Mouse (Mus musculus) midbrain, embryonic 12.5 days (tissue): ENCODE measurements around the gene Cpne5. TPM values are rescaled to one million over a fixed set of nuclear protein-coding genes. Genes with fewer than 3 reads are reported as not detected.

Experiments used
- ATAC-seq: fragments of 200-750 bp; cut with Nextera tagmentation; 2 replicates; pipeline ENCODE4 v1.8.0; 2017; ENCODE audit warnings: low read depth, moderate TSS enrichment, moderate library complexity; ENCODE audit not compliant: low FRiP score
- H3K27ac ChIP-seq: fragments of 300-500 bp; sonication (generic); replicated peaks from 2 replicates; pipeline ENCODE4 v1.5.1; 2016; ENCODE audit warnings: mild to moderate bottlenecking
- H3K27me3 ChIP-seq: fragments of 300-500 bp; sonication (generic); 2 replicates; pipeline ENCODE4 v1.6.1; 2016; ENCODE audit warnings: mild to moderate bottlenecking
- H3K36me3 ChIP-seq: fragments of 300-500 bp; sonication (generic); 2 replicates; pipeline ENCODE4 v1.6.1; 2016
- H3K4me1 ChIP-seq: fragments of 300-500 bp; sonication (generic); 2 replicates; pipeline ENCODE4 v1.6.1; 2016
- H3K4me2 ChIP-seq: fragments of 300-500 bp; sonication (generic); replicated peaks from 2 replicates; pipeline ENCODE4 v1.6.1; 2016; ENCODE audit warnings: mild to moderate bottlenecking, moderate library complexity
- H3K4me3 ChIP-seq: fragments of 300-500 bp; sonication (generic); 2 replicates; pipeline ENCODE4 v1.5.1; 2016; ENCODE audit warnings: mild to moderate bottlenecking
- H3K9ac ChIP-seq: fragments of 300-500 bp; sonication (generic); replicated peaks from 2 replicates; pipeline ENCODE4 v1.6.1; 2016; ENCODE audit warnings: mild to moderate bottlenecking, moderate library complexity
- H3K9me3 ChIP-seq: fragments of 300-500 bp; sonication (generic); 2 replicates; pipeline ENCODE4 v1.6.1; 2016; ENCODE audit warnings: mild to moderate bottlenecking
- WGBS: fragments of 180-500 bp; shearing (Covaris S2); methylation state at CpG from one replicate; pipeline ENCODE4 v1.1.7; 2016; 5-methylcytosine and 5-hydroxymethylcytosine counted together
- polyA plus RNA-seq: library from polyadenylated mRNA; unstranded; fragments of >200 nt; fragmentation: Nextera tagmentation; extraction: Ambion mirVana; gene quantifications from 2 replicates; pipeline ENCODE4 v1.2.1, GENCODE M21; 2016

Cpne5 gene
- polyA plus RNA-seq, 1 experiment from 2014 or later, result 12.6 TPM

- no peak overlapping the region for H3K9ac ChIP-seq
- ATAC-seq, result no peak
- 19% methylated on average over 17 of the region's 17 CpGs for WGBS
- no peak overlapping the region for H3K4me3 ChIP-seq
- peaks cover 9% of the 10 kb centered on the region for H3K27me3 ChIP-seq
- H3K4me2 ChIP-seq, result no peak overlapping the region; the same call in 1 of the 2 replicates
- H3K27ac ChIP-seq, result peak overlapping the region; percentile 81; the same call in 1 of the 2 replicates
- H3K9me3 ChIP-seq, result no peaks in the 10 kb centered on the region
- H3K36me3 ChIP-seq, result no peaks in the 10 kb centered on the region
- H3K4me1 ChIP-seq, result peaks cover 25% of the 10 kb centered on the region
Observed at GRCm38 (mm10) chr17:29164469-29165111, 73.4 kb downstream of the Cpne5 start.

GRCm38 (mm10) chr17:29162334-29162733 lies 75.6 kb downstream of the Cpne5 start:
- Histone ChIP-seq H3K4me3 (no peak overlapping the region), H3K4me2 (no peak overlapping the region), H3K9ac (no peak overlapping the region), H3K9me3 (no peaks in the 10 kb centered on the region), H3K4me1 (peaks cover 25% of the 10 kb centered on the region), H3K27me3 (peaks cover 9% of the 10 kb centered on the region; the same call in 1 of the 2 replicates), H3K36me3 (no peaks in the 10 kb centered on the region), H3K27ac (no peak overlapping the region)
- no peak for ATAC-seq
- 95% methylated on average over 13 of the region's 13 CpGs for WGBS

GRCm38 (mm10) chr17:29159743-29160455 lies 78.1 kb downstream of the Cpne5 start:
- no peaks in the 10 kb centered on the region for H3K9me3 ChIP-seq
- no peak overlapping the region for H3K9ac ChIP-seq
- peaks cover 26% of the 10 kb centered on the region for H3K4me1 ChIP-seq
- H3K27ac ChIP-seq, result no peak overlapping the region
- 86% methylated on average over 16 of the region's 16 CpGs for WGBS
- no peaks in the 10 kb centered on the region for H3K36me3 ChIP-seq
- no peak overlapping the region for H3K4me3 ChIP-seq
- ATAC-seq, result no peak
- peaks cover 9% of the 10 kb centered on the region; the same call in 1 of the 2 replicates for H3K27me3 ChIP-seq
- H3K4me2 ChIP-seq, result no peak overlapping the region

GRCm38 (mm10) chr17:29159320-29159719 lies 78.6 kb downstream of the Cpne5 start:
- no peak overlapping the region for H3K27ac ChIP-seq
- WGBS, result 90% methylated on average over 5 of the region's 5 CpGs
- H3K4me1 ChIP-seq, result peaks cover 20% of the 10 kb centered on the region
- no peaks in the 10 kb centered on the region for H3K9me3 ChIP-seq
- H3K4me2 ChIP-seq, result no peak overlapping the region
- H3K4me3 ChIP-seq, result no peak overlapping the region
- no peak for ATAC-seq
- H3K9ac ChIP-seq, result no peak overlapping the region
- H3K36me3 ChIP-seq, result no peaks in the 10 kb centered on the region
- H3K27me3 ChIP-seq, result peaks cover 7% of the 10 kb centered on the region; the same call in 1 of the 2 replicates

- ATAC-seq, result no peak
- no peak overlapping the region for H3K27ac ChIP-seq
- no peak overlapping the region for H3K9ac ChIP-seq
- H3K36me3 ChIP-seq, result no peaks in the 10 kb centered on the region
- H3K27me3 ChIP-seq, result peaks cover 3% of the 10 kb centered on the region; the same call in 1 of the 2 replicates
- WGBS, result 94% methylated on average over 15 of the region's 15 CpGs
- no peak overlapping the region for H3K4me2 ChIP-seq
- H3K4me3 ChIP-seq, result no peak overlapping the region
- peaks cover 16% of the 10 kb centered on the region for H3K4me1 ChIP-seq
- no peaks in the 10 kb centered on the region for H3K9me3 ChIP-seq
Observed at GRCm38 (mm10) chr17:29158899-29159298, 79.1 kb downstream of the Cpne5 start.

- Histone ChIP-seq H3K4me2 (no peak overlapping the region), H3K27me3 (no peaks in the 10 kb centered on the region), H3K9me3 (no peaks in the 10 kb centered on the region), H3K4me1 (peaks cover 16% of the 10 kb centered on the region), H3K4me3 (no peak overlapping the region), H3K36me3 (no peaks in the 10 kb centered on the region), H3K9ac (no peak overlapping the region), H3K27ac (no peak overlapping the region)
- 88% methylated on average over 8 of the region's 8 CpGs for WGBS
- ATAC-seq, result no peak
Observed at GRCm38 (mm10) chr17:29156866-29157265, 81.1 kb downstream of the Cpne5 start.

- Histone ChIP-seq H3K4me2 (no peak overlapping the region), H3K27me3 (no peaks in the 10 kb centered on the region), H3K4me1 (peaks cover 16% of the 10 kb centered on the region), H3K4me3 (no peak overlapping the region), H3K27ac (no peak overlapping the region), H3K36me3 (no peaks in the 10 kb centered on the region), H3K9ac (no peak overlapping the region), H3K9me3 (no peaks in the 10 kb centered on the region)
- no peak for ATAC-seq
- 76% methylated on average over 16 of the region's 16 CpGs for WGBS
Observed at GRCm38 (mm10) chr17:29156396-29156795, 81.6 kb downstream of the Cpne5 start.

GRCm38 (mm10) chr17:29155355-29156135 lies 82.4 kb downstream of the Cpne5 start:
- Histone ChIP-seq H3K9me3 (no peaks in the 10 kb centered on the region), H3K9ac (no peak overlapping the region), H3K27me3 (no peaks in the 10 kb centered on the region), H3K4me2 (no peak overlapping the region), H3K4me3 (no peak overlapping the region), H3K36me3 (no peaks in the 10 kb centered on the region), H3K4me1 (peaks cover 16% of the 10 kb centered on the region), H3K27ac (no peak overlapping the region)
- no peak for ATAC-seq
- WGBS, result 54% methylated on average over 12 of the region's 12 CpGs

GRCm38 (mm10) chr17:29154247-29154646 lies 83.7 kb downstream of the Cpne5 start:
- Histone ChIP-seq H3K4me1 (peaks cover 16% of the 10 kb centered on the region), H3K4me2 (no peak overlapping the region), H3K36me3 (no peaks in the 10 kb centered on the region), H3K27ac (no peak overlapping the region), H3K27me3 (no peaks in the 10 kb centered on the region), H3K4me3 (no peak overlapping the region), H3K9me3 (no peaks in the 10 kb centered on the region), H3K9ac (no peak overlapping the region)
- no peak for ATAC-seq
- 87% methylated on average over 13 of the region's 13 CpGs for WGBS

GRCm38 (mm10) chr17:29152547-29152946 lies 85.4 kb downstream of the Cpne5 start:
- Histone ChIP-seq H3K4me3 (no peak overlapping the region), H3K27ac (no peak overlapping the region), H3K4me2 (no peak overlapping the region), H3K9me3 (no peaks in the 10 kb centered on the region), H3K36me3 (no peaks in the 10 kb centered on the region), H3K9ac (no peak overlapping the region), H3K27me3 (no peaks in the 10 kb centered on the region), H3K4me1 (peaks cover 21% of the 10 kb centered on the region)
- WGBS, result 79% methylated on average over 5 of the region's 5 CpGs
- no peak for ATAC-seq

GRCm38 (mm10) chr17:29149766-29150165 lies 88.2 kb downstream of the Cpne5 start:
- Histone ChIP-seq H3K4me1 (0 out of 2 replicates have a peak, but pooled peaks cover 5% of the 10 kb centered on the region), H3K4me3 (no peak overlapping the region), H3K27me3 (no peaks in the 10 kb centered on the region), H3K9ac (no peak overlapping the region), H3K4me2 (no peak overlapping the region), H3K27ac (no peak overlapping the region), H3K9me3 (0 out of 2 replicates have a peak, but pooled peaks cover 9% of the 10 kb centered on the region), H3K36me3 (no peaks in the 10 kb centered on the region)
- no peak for ATAC-seq
- WGBS, result 80% methylated on average over 7 of the region's 7 CpGs

- no peak overlapping the region for H3K4me2 ChIP-seq
- no peaks in the 10 kb centered on the region for H3K36me3 ChIP-seq
- H3K9ac ChIP-seq, result no peak overlapping the region
- 0 out of 2 replicates have a peak, but pooled peaks cover 9% of the 10 kb centered on the region for H3K9me3 ChIP-seq
- no peak overlapping the region for H3K27ac ChIP-seq
- H3K4me3 ChIP-seq, result no peak overlapping the region
- no peak for ATAC-seq
- no peaks in the 10 kb centered on the region for H3K27me3 ChIP-seq
- H3K4me1 ChIP-seq, result 0 out of 2 replicates have a peak, but pooled peaks cover 5% of the 10 kb centered on the region
- 89% methylated on average over 6 of the region's 6 CpGs for WGBS
Observed at GRCm38 (mm10) chr17:29147773-29148172, 90.2 kb downstream of the Cpne5 start.
